Mouse (Mus musculus) kidney, adult 2 months (tissue): ENCODE measurements around the gene Mlana. TPM values are rescaled to one million over a fixed set of nuclear protein-coding genes. Genes with fewer than 3 reads are reported as not detected.

Experiments
- DNase-seq: peaks from one replicate; pipeline ENCODE4 v3.0.0; 2021
- H3K27ac ChIP-seq: fragments of 200-500 bp; 2 replicates; pipeline ENCODE4 v1.5.1; 2012; ENCODE audit warnings: low read depth, low read length, control low read depth, inconsistent platforms; ENCODE audit not compliant: insufficient read depth
- H3K27me3 ChIP-seq: fragments of 200-500 bp; replicated peaks from 2 replicates; pipeline ENCODE4 v1.6.1; 2012; ENCODE audit warnings: mild to moderate bottlenecking, moderate library complexity, low read length, inconsistent platforms; ENCODE audit not compliant: control insufficient read depth, insufficient read depth
- H3K36me3 ChIP-seq: fragments of 200-500 bp; 2 replicates; pipeline ENCODE4 v1.6.1; 2012; ENCODE audit warnings: mild to moderate bottlenecking, moderate library complexity, low read length, inconsistent platforms; ENCODE audit not compliant: control insufficient read depth, insufficient read depth
- H3K4me1 ChIP-seq: fragments of 200-500 bp; 2 replicates; pipeline ENCODE4 v1.6.1; 2011; ENCODE audit warnings: low read length; ENCODE audit not compliant: control insufficient read depth, insufficient read depth
- H3K4me3 ChIP-seq: fragments of 200-500 bp; 2 replicates; pipeline ENCODE4 v1.5.1; 2011; ENCODE audit warnings: mild to moderate bottlenecking, low read depth, low read length, control low read depth; ENCODE audit not compliant: insufficient read depth
- CTCF ChIP-seq: fragments of 200-500 bp; conservative IDR thresholded peaks from 2 replicates; pipeline ENCODE4 v1.5.1; 2011; ENCODE audit warnings: low read depth, mild to moderate bottlenecking, control low read depth, low read length, moderate library complexity, mixed read lengths; ENCODE audit not compliant: insufficient read depth, insufficient read length
- POLR2A ChIP-seq: fragments of 200-500 bp; IDR thresholded peaks from one replicate; pipeline ENCODE4 v1.6.1; 2011; ENCODE audit warnings: low read depth, low read length, control low read depth
- WGBS: fragments of 180-500 bp; shearing (Covaris S2); methylation state at CpG from one replicate; pipeline ENCODE4 v1.1.7; 2018; 5-methylcytosine and 5-hydroxymethylcytosine counted together
- polyA plus RNA-seq: library from polyadenylated mRNA; depleted of rRNA; stranded (reverse); fragments of >200 nt; gene quantifications from 2 replicates; pipeline ENCODE4 v1.2.3, GENCODE M21; 2012

Gene Mlana
- polyA plus RNA-seq, 1 experiment, result not detected

- Histone ChIP-seq H3K4me3 (no peak overlapping the region), H3K27me3 (no peaks in the 10 kb centered on the region), H3K4me1 (peaks cover 5% of the 10 kb centered on the region; the same call in 1 of the 2 replicates), H3K36me3 (no peaks in the 10 kb centered on the region), H3K27ac (peak overlapping the region; percentile 55; the same call in 1 of the 2 replicates)
- WGBS, result 87% methylated on average over 4 of the region's 4 CpGs
- no peak for TF ChIP-seq CTCF
- no peak for DNase-seq
Measured at GRCm38 (mm10) chr19:29666164-29666563, 31.5 kb upstream of the Mlana start.

DNA sequence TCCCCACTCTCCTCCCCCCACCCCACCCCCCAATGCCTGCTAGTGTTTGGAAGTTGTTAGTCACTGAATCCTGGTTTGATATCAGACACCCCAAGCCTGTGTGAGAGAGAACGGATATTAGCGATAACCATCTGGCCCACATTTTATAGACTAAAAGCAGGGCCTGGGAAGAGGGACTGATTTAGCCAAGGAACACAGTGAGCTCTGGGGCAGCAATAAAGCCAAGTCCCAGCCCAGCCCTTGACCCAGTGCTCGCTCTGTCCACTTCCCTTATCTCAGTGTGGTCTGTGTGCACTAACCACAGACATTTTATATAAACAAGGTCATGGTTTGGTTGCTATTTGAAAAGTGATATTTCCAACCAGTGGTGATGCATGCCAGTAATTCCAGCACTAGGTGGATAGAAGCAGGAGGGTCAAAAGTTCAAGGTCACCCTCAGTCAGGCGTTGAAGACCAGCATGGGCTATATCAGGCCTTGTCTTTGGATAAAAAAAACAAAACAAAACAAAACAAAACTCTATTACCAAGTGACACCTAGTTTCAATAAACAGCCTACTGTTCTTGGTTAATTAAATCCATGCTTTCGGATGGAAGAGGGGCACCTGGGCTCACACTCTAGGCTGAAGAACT, 30.5 kb upstream of the Mlana start:
- WGBS, result 39% methylated on average over 5 of the region's 5 CpGs
- no peak for TF ChIP-seq POLR2A
- Histone ChIP-seq H3K27ac (peak overlapping the region; percentile 18; the same call in 1 of the 2 replicates), H3K27me3 (no peaks in the 10 kb centered on the region), H3K4me1 (peaks cover 5% of the 10 kb centered on the region; the same call in 1 of the 2 replicates), H3K4me3 (no peak overlapping the region), H3K36me3 (no peaks in the 10 kb centered on the region)
- DNase-seq, result peak; percentile 62

- no peak for TF ChIP-seq POLR2A
- no peak for TF ChIP-seq CTCF
- Histone ChIP-seq H3K36me3 (no peaks in the 10 kb centered on the region), H3K4me3 (no peak overlapping the region), H3K27me3 (no peaks in the 10 kb centered on the region), H3K27ac (no peak overlapping the region), H3K4me1 (peaks cover 5% of the 10 kb centered on the region; the same call in 1 of the 2 replicates)
- 80% methylated on average over 7 of the region's 7 CpGs for WGBS
- no peak for DNase-seq
Measured at GRCm38 (mm10) chr19:29668135-29668534, 29.5 kb upstream of the Mlana start.

DNA sequence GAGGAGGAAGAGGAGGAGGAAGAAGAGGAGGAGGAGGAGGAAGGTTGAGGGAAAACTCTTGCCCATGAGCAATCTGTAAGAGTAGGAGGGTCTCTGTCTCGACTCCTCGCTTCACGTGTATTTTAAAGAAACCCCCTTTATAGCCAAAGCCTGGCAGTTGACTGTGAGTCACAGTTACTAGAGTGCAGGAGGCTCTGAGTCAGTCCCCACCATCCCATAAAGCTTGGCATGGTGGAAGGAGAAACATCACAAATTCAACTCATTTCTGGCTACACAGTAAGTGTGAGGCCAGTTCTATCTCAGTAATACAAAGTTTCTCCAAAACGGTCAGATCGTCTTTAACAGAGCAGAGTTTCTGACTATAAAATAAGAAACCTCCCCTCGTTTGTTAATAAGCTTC, 27.4 kb upstream of the Mlana start:
- no peaks in the 10 kb centered on the region; the same call in 1 of the 2 replicates for H3K4me1 ChIP-seq
- H3K27me3 ChIP-seq, result no peaks in the 10 kb centered on the region
- DNase-seq, result no peak
- TF ChIP-seq CTCF (no peak), POLR2A (no peak)
- no peak overlapping the region for H3K27ac ChIP-seq
- H3K4me3 ChIP-seq, result no peak overlapping the region
- H3K36me3 ChIP-seq, result no peaks in the 10 kb centered on the region
- 85% methylated on average over 6 of the region's 6 CpGs for WGBS

DNA sequence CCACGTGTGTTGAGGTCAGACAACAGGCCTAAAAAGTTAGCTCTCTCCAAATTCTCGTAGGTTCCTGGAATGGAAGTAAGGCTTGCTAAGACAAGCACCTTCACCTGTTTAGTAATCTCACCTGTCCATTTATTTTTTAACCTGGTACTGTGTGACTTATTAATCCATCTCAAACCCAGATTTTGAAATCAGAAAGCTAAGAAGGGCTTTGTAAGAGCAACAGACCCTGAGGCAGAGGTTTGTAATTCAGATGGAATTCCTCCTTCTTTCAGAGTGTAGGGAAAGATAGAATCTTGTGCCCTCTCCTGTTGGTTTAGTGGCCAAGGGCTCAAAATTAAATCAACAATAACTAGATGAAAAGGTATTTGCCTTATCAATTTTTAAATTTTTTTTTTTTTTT, 26.5 kb upstream of the Mlana start:
- TF ChIP-seq CTCF (no peak), POLR2A (no peak)
- Histone ChIP-seq H3K36me3 (no peaks in the 10 kb centered on the region), H3K4me3 (no peak overlapping the region), H3K27ac (no peak overlapping the region), H3K27me3 (no peaks in the 10 kb centered on the region), H3K4me1 (no peaks in the 10 kb centered on the region; the same call in 1 of the 2 replicates)
- 57% methylated on average over 2 of the region's 2 CpGs for WGBS
- no peak for DNase-seq

- no peak overlapping the region for H3K4me3 ChIP-seq
- DNase-seq, result no peak
- H3K27ac ChIP-seq, result no peak overlapping the region
- 95% methylated on average over 13 of the region's 13 CpGs for WGBS
- H3K4me1 ChIP-seq, result no peaks in the 10 kb centered on the region
- H3K36me3 ChIP-seq, result no peaks in the 10 kb centered on the region
- no peaks in the 10 kb centered on the region for H3K27me3 ChIP-seq
- TF ChIP-seq CTCF (no peak), POLR2A (no peak)
Measured at GRCm38 (mm10) chr19:29672660-29673059, 25.0 kb upstream of the Mlana start.

DNA sequence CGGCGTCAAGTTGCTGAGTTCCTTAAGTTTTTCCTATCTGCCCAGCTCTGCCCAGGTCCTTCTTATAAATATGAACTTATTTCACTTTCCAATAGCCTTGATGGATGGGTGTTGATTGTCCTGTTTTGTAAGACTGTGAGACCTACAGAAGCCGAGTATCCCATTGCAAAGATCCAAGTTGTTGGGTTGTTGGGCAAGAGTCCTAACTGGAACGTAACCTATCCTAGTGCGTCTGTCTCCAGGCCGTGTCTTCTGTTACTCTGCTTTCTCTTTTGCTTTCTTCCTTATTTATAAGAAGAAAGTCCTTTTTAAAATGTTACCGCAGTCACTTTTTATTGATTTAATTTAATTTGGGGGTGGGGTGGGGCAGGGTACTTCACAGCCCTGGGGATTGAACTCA, 22.7 kb upstream of the Mlana start:
- Histone ChIP-seq H3K27me3 (no peaks in the 10 kb centered on the region), H3K36me3 (no peaks in the 10 kb centered on the region), H3K27ac (no peak overlapping the region; the same call in 1 of the 2 replicates), H3K4me3 (no peak overlapping the region), H3K4me1 (no peaks in the 10 kb centered on the region)
- DNase-seq, result no peak
- WGBS, result 95% methylated on average over 7 of the region's 7 CpGs
- TF ChIP-seq POLR2A (no peak), CTCF (no peak)
